ENCODE assay signal across 25 mouse cellular contexts in the genomic region with DNA sequence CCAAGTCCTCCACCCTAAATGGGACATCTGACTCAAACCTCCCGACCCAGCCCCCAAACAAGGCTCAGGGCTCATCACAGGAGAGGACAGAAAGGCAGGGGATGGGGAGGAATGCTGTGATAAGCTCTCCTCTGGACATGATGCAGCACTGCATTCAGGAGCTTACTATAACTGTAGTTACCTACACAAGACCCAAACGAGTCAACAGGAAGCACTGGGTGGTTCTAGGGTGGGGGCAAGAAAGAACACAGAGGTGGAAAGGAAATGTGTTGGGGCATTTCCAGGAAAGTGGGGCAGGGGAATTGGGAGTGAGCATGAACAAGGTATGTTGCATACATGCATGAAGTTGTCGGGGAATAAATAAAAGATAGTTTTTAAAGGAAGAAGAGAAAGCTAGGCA. TPM values are rescaled to one million over a fixed set of nuclear protein-coding genes. Genes with fewer than 3 reads are reported as not detected.
"Had no signal": no experiment of that assay in that cellular context is flagged by ENCODE, and none has a peak within 500 bp of the region (broad histone marks: within the 10 kb centered on the region; RNA-seq: fewer than 3 reads in every experiment).

No protein-coding gene starts in this region.

- ATAC-seq: hindbrain, embryonic 16.5 days; intestine, embryonic 15.5 days; intestine, postnatal 0 days had no signal

- DNase-seq: gastrocnemius, postnatal 14 days; gastrocnemius, postnatal 36 days; heart, adult 11 months; heart, adult 2 months; heart, postnatal 14 days; heart, postnatal 36 days; kidney, adult 18-20 months; kidney, adult 8-10 months; kidney, postnatal 10 days; kidney, postnatal 25 days; kidney, postnatal 4 days; left cerebral cortex, postnatal 4 days; liver, embryonic 13.5 days had no signal

- H3K4me1 ChIP-seq: heart, embryonic 15.5 days; intestine, embryonic 15.5 days; limb, embryonic 13.5 days; limb, embryonic 15.5 days had no signal

- H3K36me3 ChIP-seq: heart, embryonic 13.5 days; heart, embryonic 15.5 days; intestine, embryonic 15.5 days; limb, embryonic 13.5 days; limb, embryonic 15.5 days; liver, embryonic 13.5 days; liver, embryonic 15.5 days had no signal

- H3K27ac ChIP-seq: heart, adult 2 months; heart, embryonic 13.5 days; heart, embryonic 15.5 days; hindbrain, embryonic 14.5 days; intestine, embryonic 15.5 days; layer of hippocampus, adult 2 months; limb, embryonic 13.5 days; limb, embryonic 15.5 days; liver, embryonic 13.5 days; liver, embryonic 15.5 days had no signal

- H3K9me3 ChIP-seq: heart, embryonic 13.5 days; heart, embryonic 15.5 days; intestine, embryonic 15.5 days; limb, embryonic 13.5 days; limb, embryonic 15.5 days; liver, embryonic 13.5 days; liver, embryonic 15.5 days had no signal

- H3K9ac ChIP-seq: heart, embryonic 13.5 days; heart, embryonic 15.5 days; hindbrain, embryonic 14.5 days; intestine, embryonic 15.5 days; limb, embryonic 13.5 days; limb, embryonic 15.5 days; liver, embryonic 13.5 days; liver, embryonic 15.5 days had no signal

- H3K4me2 ChIP-seq: heart, embryonic 11.5 days; heart, embryonic 13.5 days; heart, embryonic 15.5 days; hindbrain, embryonic 14.5 days; intestine, embryonic 15.5 days; limb, embryonic 13.5 days; limb, embryonic 15.5 days; liver, embryonic 13.5 days; liver, embryonic 15.5 days had no signal

- H3K27me3 ChIP-seq: intestine, embryonic 15.5 days had no signal

- H3K4me3 ChIP-seq: heart, adult 2 months; heart, embryonic 13.5 days; heart, embryonic 15.5 days; intestine, embryonic 15.5 days; layer of hippocampus, adult 2 months; limb, embryonic 13.5 days; limb, embryonic 15.5 days; liver, embryonic 13.5 days; liver, embryonic 15.5 days had no signal

RNA-seq across cellular contexts. Expression of gene Olfm2, which starts 11.5 kb away (rescaled TPM):
- total RNA-seq: hematopoietic stem cell, adult 5-6 weeks had no signal
